Comparison of ENCODE assay signal across 8 mouse cellular contexts in the genomic region with DNA sequence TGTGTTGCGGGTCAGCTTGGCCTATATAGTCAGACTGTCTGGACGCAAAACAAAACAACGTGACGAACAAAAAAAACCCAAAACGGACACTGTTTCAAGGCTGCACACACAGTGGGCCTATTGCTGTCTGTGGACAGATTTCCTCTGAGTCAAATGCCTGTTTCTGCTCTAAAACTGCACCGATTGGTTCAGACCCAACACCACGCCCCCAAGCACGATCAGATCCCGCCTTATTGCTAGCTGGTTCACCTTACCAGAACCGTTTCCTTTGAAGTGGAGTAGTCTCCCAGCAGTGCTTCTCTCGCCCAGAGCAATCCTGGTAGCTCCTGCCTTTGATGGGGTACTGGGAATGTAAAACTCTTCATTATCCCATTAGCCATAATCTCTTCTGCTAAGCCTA.
A peak's percentile ranks its signal among the peaks of the same experiment; 100 is the strongest.
DNase-seq lines count a peak whose midpoint lies in the region; ATAC-seq lines count a peak whose summit lies in the region.

No protein-coding gene starts in this region.

- no peak for ATAC-seq in forebrain, embryonic 15.5 days (replicated peaks)

- H3K9me3 ChIP-seq in forebrain, embryonic 15.5 days, result no peaks in the 10 kb centered on the region

- H3K4me1 ChIP-seq in forebrain, embryonic 15.5 days, result no peaks in the 10 kb centered on the region

- no peak overlapping the region for H3K4me2 ChIP-seq in forebrain, embryonic 15.5 days (replicated peaks)

- no peak overlapping the region for H3K27ac ChIP-seq in forebrain, embryonic 15.5 days (replicated peaks)

- no peaks in the 10 kb centered on the region for H3K27me3 ChIP-seq in forebrain, embryonic 15.5 days

- H3K4me3 ChIP-seq in forebrain, embryonic 15.5 days, result no peak overlapping the region

- peak; percentile 50 for DNase-seq in CD4-positive helper T cell, adult 2 months (ENCODE audit: low read depth, low spot score)
- peak; percentile 59 for DNase-seq in T-cell, adult 2 months (ENCODE audit: low spot score)
- DNase-seq in kidney, adult 11 months, result peak; percentile 17
- DNase-seq in naive thymus-derived CD4-positive, alpha-beta T cell, adult 2 months (ENCODE audit: low read depth), result peak; percentile 60
- DNase-seq in B cell, adult 2 months, result no peak
- DNase-seq in Muller cell, postnatal 12 days (ENCODE audit: inconsistent ontology term), result no peak
- no peak for DNase-seq in cerebellum, adult 11-12 months

- 61% methylated on average over 11 of the region's 11 CpGs for WGBS in forebrain, embryonic 15.5 days

- H3K36me3 ChIP-seq in forebrain, embryonic 15.5 days, result no peaks in the 10 kb centered on the region

- H3K9ac ChIP-seq in forebrain, embryonic 15.5 days (replicated peaks), result no peak overlapping the region

Comparison
In these comparisons a context has a peak if more than half of its experiments do, and no peak if none do; other contexts are left out.
1. DNase-seq: peak in CD4-positive helper T cell, adult 2 months (single experiment), T-cell, adult 2 months (single experiment), kidney, adult 11 months (single experiment) and naive thymus-derived CD4-positive, alpha-beta T cell, adult 2 months (single experiment); none in B cell, adult 2 months (0 of 2), Muller cell, postnatal 12 days (single experiment) and cerebellum, adult 11-12 months (single experiment).